Mouse (Mus musculus): ENCODE results near the gene Icam1. TPM values are rescaled to one million over a fixed set of nuclear protein-coding genes. Genes with fewer than 3 reads are reported as not detected.

Icam1 gene
- 23.4 and 36.2 TPM in 2 replicates for polyA plus RNA-seq (2012)

GRCm38 (mm10) chr9:21015571-21016130 lies at the start of gene Icam1:
Gene Icam1 (plus strand): TSS chr9:21015985.

GRCm38 (mm10) chr9:20976216-20976960 lies 39.4 kb upstream of the Icam1 start, which contains the start of gene S1pr2:
Gene S1pr2 (minus strand): TSS chr9:20976781.

GRCm38 (mm10) chr9:21002627-21003551 lies 12.9 kb upstream of the Icam1 start, which contains the start of gene Mrpl4:
Gene Mrpl4 (plus strand): TSS chr9:21002738.

GRCm38 (mm10) chr9:21029291-21030054 lies 13.7 kb downstream of the Icam1 start, which contains the start of gene Icam4:
Gene Icam4 (plus strand): TSS chr9:21029373.

DNA sequence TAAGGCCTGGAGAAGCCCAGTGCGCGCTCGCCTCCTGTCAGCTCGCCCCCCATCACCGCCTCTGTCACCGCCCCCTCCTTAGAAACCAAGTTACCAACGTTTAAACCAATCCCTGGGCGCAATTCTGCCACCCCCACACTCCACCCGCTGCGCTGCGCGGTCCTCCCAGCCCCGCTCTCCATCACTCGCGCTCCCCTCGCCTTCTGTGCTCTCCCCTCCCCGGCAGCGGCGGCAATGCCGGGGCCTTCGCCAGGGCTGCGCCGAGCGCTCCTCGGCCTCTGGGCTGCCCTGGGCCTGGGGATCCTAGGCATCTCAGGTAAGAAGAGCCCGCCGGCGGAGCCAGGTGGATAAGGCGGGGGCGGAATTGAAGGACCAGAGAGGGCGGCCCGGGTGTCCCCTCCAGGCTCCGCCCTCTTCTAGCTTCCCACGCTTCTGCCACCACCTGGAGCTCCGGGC lies 16.1 kb downstream of the Icam1 start, which contains the start of gene Icam5:
Icam5 (plus strand) TSS at position 178 of the 456 bp plus-strand sequence.

GRCm38 (mm10) chr9:21067006-21067684 lies 51.4 kb downstream of the Icam1 start, which contains the start of gene Zglp1:
Gene Zglp1 (minus strand): TSS chr9:21067093.

GRCm38 (mm10) chr9:21073044-21073840 lies 57.5 kb downstream of the Icam1 start, which contains the start of the genes Gm49373 and Fdx1l:
Gene Gm49373 (minus strand): TSS chr9:21073096.
Gene Fdx1l (minus strand): TSS chr9:21073614.

Other genes starting within 250 kb of the Icam1 start
- gene Col5a3, start 200.9 kb upstream of the Icam1 start, polyA plus RNA-seq (2012), result 0.70 and 2.1 TPM in 2 replicates
- gene Rdh8, start 197.5 kb upstream of the Icam1 start, polyA plus RNA-seq (2012), result not detected in 2 replicates
- 124 and 174 TPM in 2 replicates for gene A230050P20Rik, start 147.3 kb upstream of the Icam1 start, polyA plus RNA-seq (2012)
- 2.7 and 4.1 TPM in 2 replicates for gene Angptl6, start 136.3 kb upstream of the Icam1 start, polyA plus RNA-seq (2012)
- gene Ppan, start 127.8 kb upstream of the Icam1 start, polyA plus RNA-seq (2012), result 281 and 400 TPM in 2 replicates
- gene Eif3g, start 117.4 kb upstream of the Icam1 start, polyA plus RNA-seq (2012), result 554 and 634 TPM in 2 replicates
- 124 and 137 TPM in 2 replicates for gene Dnmt1, start 56.1 kb upstream of the Icam1 start, polyA plus RNA-seq (2012)
- gene S1pr2, start 39.2 kb upstream of the Icam1 start, polyA plus RNA-seq (2012), result 4.0 and 5.2 TPM in 2 replicates
- 111 and 114 TPM in 2 replicates for gene Mrpl4, start 13.2 kb upstream of the Icam1 start, polyA plus RNA-seq (2012)
- 21.8 and 32.7 TPM in 2 replicates for gene Icam4, start 13.4 kb downstream of the Icam1 start, polyA plus RNA-seq (2012)
- 0.32 and 0.57 TPM in 2 replicates for gene Icam5, start 16.1 kb downstream of the Icam1 start, polyA plus RNA-seq (2012)
- 3.1 and 7.5 TPM in 2 replicates for gene Zglp1, start 51.1 kb downstream of the Icam1 start, polyA plus RNA-seq (2012)
- gene Gm49373, start 57.1 kb downstream of the Icam1 start, polyA plus RNA-seq (2012), result 1.6 and 2.0 TPM in 2 replicates
- gene Fdx1l, start 57.6 kb downstream of the Icam1 start, polyA plus RNA-seq (2012), result 26.8 and 32.5 TPM in 2 replicates
- 283 and 327 TPM in 2 replicates for gene Gm38431, start 76.0 kb downstream of the Icam1 start, polyA plus RNA-seq (2012)
- gene Raver1, start 76.0 kb downstream of the Icam1 start, polyA plus RNA-seq (2012), result 94.4 and 110 TPM in 2 replicates
- 36.6 and 36.8 TPM in 2 replicates for gene Tyk2, start 115.3 kb downstream of the Icam1 start, polyA plus RNA-seq (2012)
- gene Cdc37, start 134.0 kb downstream of the Icam1 start, polyA plus RNA-seq (2012), result 317 and 381 TPM in 2 replicates
- 15.4 and 17.1 TPM in 2 replicates for gene Pde4a, start 149.7 kb downstream of the Icam1 start, polyA plus RNA-seq (2012)
- gene Keap1, start 223.4 kb downstream of the Icam1 start, polyA plus RNA-seq (2012), result 66.5 and 66.9 TPM in 2 replicates
- gene S1pr5, start 232.5 kb downstream of the Icam1 start, polyA plus RNA-seq (2012), result 0.24 and 0.41 TPM in 2 replicates
- 21.4 and 22.7 TPM in 2 replicates for gene Atg4d, start 249.3 kb downstream of the Icam1 start, polyA plus RNA-seq (2012)

Measured in megakaryocyte-erythroid progenitor cell, adult 5 weeks (primary cell).